ENCODE assay signal across 8 mouse cellular contexts in the genomic region with DNA sequence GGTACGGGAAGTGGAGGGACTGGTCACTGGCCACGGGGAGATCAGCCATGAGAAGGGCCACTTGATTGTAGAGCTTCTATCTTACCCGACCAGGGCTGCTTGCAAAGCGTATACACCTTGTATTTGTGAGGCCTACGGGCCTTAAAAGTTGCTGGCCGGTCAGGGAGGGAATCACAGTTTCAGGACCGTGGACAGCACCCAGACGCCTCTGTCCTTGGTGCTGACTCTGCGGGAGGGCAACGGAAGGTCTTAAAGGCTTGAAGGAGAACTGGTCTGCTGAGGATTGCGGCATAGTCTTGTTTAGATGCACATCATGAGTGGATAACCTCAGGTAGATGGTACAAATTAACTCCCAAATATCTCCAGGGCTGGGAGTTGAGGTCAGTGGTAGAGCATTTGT. TPM values are rescaled to one million over a fixed set of nuclear protein-coding genes. Genes with fewer than 3 reads are reported as not detected.
A peak's percentile ranks its signal among the peaks of the same experiment; 100 is the strongest.
DNase-seq lines count a peak whose midpoint lies in the region; ATAC-seq and TF ChIP-seq lines count a peak whose summit lies in the region.

No protein-coding gene starts in this region.

- no peak overlapping the region for H3K4me3 ChIP-seq in midbrain, embryonic 10.5 days
- H3K4me3 ChIP-seq in midbrain, embryonic 16.5 days (ENCODE audit: low read depth, low read length): no peak overlapping the region
- no peak overlapping the region for H3K4me3 ChIP-seq in embryonic facial prominence, embryonic 11.5 days (ENCODE audit: low read depth, low read length)
- H3K4me3 ChIP-seq in lung, adult 2 months (replicated peaks; ENCODE audit: extremely low read depth, low read depth, low read length): no peak overlapping the region
- H3K4me3 ChIP-seq in midbrain, embryonic 13.5 days (replicated peaks): no peak overlapping the region

- TF ChIP-seq CTCF in lung, adult 2 months (IDR thresholded peaks at IDR 0.05; ENCODE audit: insufficient read depth, low read length): peak; percentile 45; the same call in 1 of the 2 replicates

- H3K4me1 ChIP-seq in midbrain, embryonic 10.5 days: peaks cover 31% of the 10 kb centered on the region
- H3K4me1 ChIP-seq in midbrain, embryonic 16.5 days (ENCODE audit: control insufficient read depth, insufficient read depth, low read length): peaks cover 17% of the 10 kb centered on the region
- H3K4me1 ChIP-seq in embryonic facial prominence, embryonic 11.5 days (ENCODE audit: control insufficient read depth, insufficient read depth, low read length): no peaks in the 10 kb centered on the region; the same call in 1 of the 2 replicates
- no peaks in the 10 kb centered on the region for H3K4me1 ChIP-seq in lung, adult 2 months (ENCODE audit: control insufficient read depth, insufficient read depth, low read length)
- H3K4me1 ChIP-seq in midbrain, embryonic 13.5 days (replicated peaks): peaks cover 36% of the 10 kb centered on the region

- H3K9me3 ChIP-seq in midbrain, embryonic 10.5 days (replicated peaks): no peaks in the 10 kb centered on the region
- H3K9me3 ChIP-seq in midbrain, embryonic 16.5 days (replicated peaks; ENCODE audit: control insufficient read depth, low read length, poor library complexity, severe bottlenecking): no peaks in the 10 kb centered on the region
- no peaks in the 10 kb centered on the region for H3K9me3 ChIP-seq in embryonic facial prominence, embryonic 11.5 days (replicated peaks; ENCODE audit: control insufficient read depth, low read length)
- no peaks in the 10 kb centered on the region for H3K9me3 ChIP-seq in midbrain, embryonic 13.5 days

- no peaks in the 10 kb centered on the region for H3K36me3 ChIP-seq in midbrain, embryonic 10.5 days
- peaks cover 6% of the 10 kb centered on the region; the same call in 1 of the 2 replicates for H3K36me3 ChIP-seq in midbrain, embryonic 16.5 days (ENCODE audit: control insufficient read depth, insufficient read depth, low read length)
- H3K36me3 ChIP-seq in embryonic facial prominence, embryonic 11.5 days (replicated peaks; ENCODE audit: control insufficient read depth, insufficient read depth, low read depth, low read length): no peaks in the 10 kb centered on the region
- H3K36me3 ChIP-seq in midbrain, embryonic 13.5 days: peaks cover 17% of the 10 kb centered on the region

- 22% methylated on average over 11 of the region's 11 CpGs for WGBS in midbrain, embryonic 10.5 days
- WGBS in midbrain, embryonic 16.5 days: 19% methylated on average over 11 of the region's 11 CpGs
- 16% methylated on average over 11 of the region's 11 CpGs for WGBS in embryonic facial prominence, embryonic 11.5 days
- WGBS in lung, adult 2 months: 12% methylated on average over 11 of the region's 11 CpGs
- WGBS in midbrain, embryonic 13.5 days: 16% methylated on average over 11 of the region's 11 CpGs

- H3K9ac ChIP-seq in midbrain, embryonic 16.5 days (ENCODE audit: low read depth, low read length): no peak overlapping the region
- no peak overlapping the region for H3K9ac ChIP-seq in embryonic facial prominence, embryonic 11.5 days (replicated peaks; ENCODE audit: low read length)
- no peak overlapping the region for H3K9ac ChIP-seq in midbrain, embryonic 13.5 days (replicated peaks)

- H3K27ac ChIP-seq in midbrain, embryonic 10.5 days (replicated peaks): no peak overlapping the region
- no peak overlapping the region for H3K27ac ChIP-seq in midbrain, embryonic 16.5 days (ENCODE audit: low read length)
- H3K27ac ChIP-seq in embryonic facial prominence, embryonic 11.5 days (replicated peaks; ENCODE audit: low read depth, low read length): no peak overlapping the region
- no peak overlapping the region for H3K27ac ChIP-seq in midbrain, embryonic 13.5 days

- no peak for ATAC-seq in midbrain, embryonic 16.5 days
- no peak for ATAC-seq in embryonic facial prominence, embryonic 11.5 days (replicated peaks; ENCODE audit: insufficient number of reproducible peaks, low FRiP score, low TSS enrichment, low read depth)
- ATAC-seq in midbrain, embryonic 13.5 days: no peak

- peaks cover 29% of the 10 kb centered on the region for H3K27me3 ChIP-seq in midbrain, embryonic 10.5 days (ENCODE audit: low read depth, poor library complexity, severe bottlenecking)
- H3K27me3 ChIP-seq in midbrain, embryonic 16.5 days (ENCODE audit: control insufficient read depth, insufficient read depth, low read depth, low read length): no peaks in the 10 kb centered on the region
- 0 out of 2 replicates have a peak, but pooled peaks cover 3% of the 10 kb centered on the region for H3K27me3 ChIP-seq in embryonic facial prominence, embryonic 11.5 days (ENCODE audit: control insufficient read depth, insufficient read depth, low read length)
- peaks cover 14% of the 10 kb centered on the region; the same call in 1 of the 2 replicates for H3K27me3 ChIP-seq in midbrain, embryonic 13.5 days

- DNase-seq in midbrain, embryonic 10.5 days (ENCODE audit: low spot score): peak; percentile 76
- peak; percentile 73 for DNase-seq in ZHBTc4 (ENCODE audit: low read depth, low spot score)
- DNase-seq in embryonic facial prominence, embryonic 11.5 days (ENCODE audit: low spot score): peak; percentile 79
- peak; percentile 81 for DNase-seq in lung, adult 2 months
- peak; percentile 55 to 71 for DNase-seq in spleen, postnatal 14 days (ENCODE audit: low spot score in 2 of 2)
- no peak for DNase-seq in right cerebral cortex, postnatal 36 days (ENCODE audit: low spot score in 2 of 2)

- no peak overlapping the region for H3K4me2 ChIP-seq in midbrain, embryonic 16.5 days (ENCODE audit: low read length)
- H3K4me2 ChIP-seq in embryonic facial prominence, embryonic 11.5 days (ENCODE audit: low read depth, low read length): no peak overlapping the region
- no peak overlapping the region for H3K4me2 ChIP-seq in midbrain, embryonic 13.5 days (replicated peaks)

- TF ChIP-seq POLR2A in lung, adult 2 months (IDR thresholded peaks at IDR 0.05; ENCODE audit: borderline replicate concordance, extremely low read depth, low read depth, low read length): no peak

RNA-seq across cellular contexts. Expression of a gene that starts 5.2 kb away (rescaled TPM):
- 8.1 and 8.6 TPM in 2 replicates for polyA plus RNA-seq in midbrain, embryonic 10.5 days (2016; fragmentation: Nextera tagmentation; extraction: Ambion mirVana)
- polyA plus RNA-seq in midbrain, embryonic 16.5 days (2015; fragmentation: Nextera tagmentation; extraction: Ambion mirVana): 9.5 and 10.5 TPM in 2 replicates
- 17.2 and 17.4 TPM in 2 replicates for polyA plus RNA-seq in embryonic facial prominence, embryonic 11.5 days (2014; fragmentation: Nextera tagmentation; extraction: Ambion mirVana)
- polyA plus RNA-seq in lung, adult 2 months (2012; rRNA removed): 10.1 and 10.8 TPM in 2 replicates
- 9.8 and 12.6 TPM in 2 replicates for polyA plus RNA-seq in midbrain, embryonic 13.5 days (2015; fragmentation: Nextera tagmentation; extraction: Ambion mirVana)

RNA-seq across cellular contexts. Expression of a gene that starts 13.0 kb away (rescaled TPM):
- 8.9 and 10.2 TPM in 2 replicates for polyA plus RNA-seq in midbrain, embryonic 10.5 days (2016; fragmentation: Nextera tagmentation; extraction: Ambion mirVana)
- polyA plus RNA-seq in midbrain, embryonic 16.5 days (2015; fragmentation: Nextera tagmentation; extraction: Ambion mirVana): 1.2 and 1.4 TPM in 2 replicates
- 3.8 and 6.4 TPM in 2 replicates for polyA plus RNA-seq in embryonic facial prominence, embryonic 11.5 days (2014; fragmentation: Nextera tagmentation; extraction: Ambion mirVana)
- polyA plus RNA-seq in lung, adult 2 months (2012; rRNA removed): 10.7 and 11.1 TPM in 2 replicates
- 1.4 and 2.5 TPM in 2 replicates for polyA plus RNA-seq in midbrain, embryonic 13.5 days (2015; fragmentation: Nextera tagmentation; extraction: Ambion mirVana)

RNA-seq across cellular contexts. Expression of a gene that starts 13.5 kb away (rescaled TPM):
- 14.7 and 22.4 TPM in 2 replicates for polyA plus RNA-seq in midbrain, embryonic 10.5 days (2016; fragmentation: Nextera tagmentation; extraction: Ambion mirVana)
- 112 and 115 TPM in 2 replicates for polyA plus RNA-seq in midbrain, embryonic 16.5 days (2015; fragmentation: Nextera tagmentation; extraction: Ambion mirVana)
- 6.9 and 9.5 TPM in 2 replicates for polyA plus RNA-seq in embryonic facial prominence, embryonic 11.5 days (2014; fragmentation: Nextera tagmentation; extraction: Ambion mirVana)
- 15.6 and 19.2 TPM in 2 replicates for polyA plus RNA-seq in lung, adult 2 months (2012; rRNA removed)
- polyA plus RNA-seq in midbrain, embryonic 13.5 days (2015; fragmentation: Nextera tagmentation; extraction: Ambion mirVana): 65.8 and 72.0 TPM in 2 replicates

RNA-seq across cellular contexts. Expression of a gene that starts 23.0 kb away (rescaled TPM):
- 39.0 and 39.2 TPM in 2 replicates for polyA plus RNA-seq in midbrain, embryonic 10.5 days (2016; fragmentation: Nextera tagmentation; extraction: Ambion mirVana)
- polyA plus RNA-seq in midbrain, embryonic 16.5 days (2015; fragmentation: Nextera tagmentation; extraction: Ambion mirVana): 45.5 and 47.2 TPM in 2 replicates
- 28.5 and 33.8 TPM in 2 replicates for polyA plus RNA-seq in embryonic facial prominence, embryonic 11.5 days (2014; fragmentation: Nextera tagmentation; extraction: Ambion mirVana)
- 190 and 194 TPM in 2 replicates for polyA plus RNA-seq in lung, adult 2 months (2012; rRNA removed)
- 41.1 and 42.0 TPM in 2 replicates for polyA plus RNA-seq in midbrain, embryonic 13.5 days (2015; fragmentation: Nextera tagmentation; extraction: Ambion mirVana)

RNA-seq across cellular contexts. Expression of a gene that starts 23.1 kb away (rescaled TPM):
- 4.2 and 4.6 TPM in 2 replicates for polyA plus RNA-seq in midbrain, embryonic 10.5 days (2016; fragmentation: Nextera tagmentation; extraction: Ambion mirVana)
- 11.6 and 12.7 TPM in 2 replicates for polyA plus RNA-seq in midbrain, embryonic 16.5 days (2015; fragmentation: Nextera tagmentation; extraction: Ambion mirVana)
- 2.5 and 3.1 TPM in 2 replicates for polyA plus RNA-seq in embryonic facial prominence, embryonic 11.5 days (2014; fragmentation: Nextera tagmentation; extraction: Ambion mirVana)
- polyA plus RNA-seq in lung, adult 2 months (2012; rRNA removed): 6.3 and 7.6 TPM in 2 replicates
- polyA plus RNA-seq in midbrain, embryonic 13.5 days (2015; fragmentation: Nextera tagmentation; extraction: Ambion mirVana): 7.1 and 10.3 TPM in 2 replicates

Comparison
In these comparisons a context has a peak if more than half of its experiments do, and no peak if none do; other contexts are left out.
1. DNase-seq: peak in midbrain, embryonic 10.5 days (single experiment), ZHBTc4 (single experiment), embryonic facial prominence, embryonic 11.5 days (single experiment), lung, adult 2 months (single experiment) and spleen, postnatal 14 days (2 of 2); none in right cerebral cortex, postnatal 36 days (0 of 2).